Comparison of ENCODE assay signal across 8 mouse cellular contexts in the genomic region with DNA sequence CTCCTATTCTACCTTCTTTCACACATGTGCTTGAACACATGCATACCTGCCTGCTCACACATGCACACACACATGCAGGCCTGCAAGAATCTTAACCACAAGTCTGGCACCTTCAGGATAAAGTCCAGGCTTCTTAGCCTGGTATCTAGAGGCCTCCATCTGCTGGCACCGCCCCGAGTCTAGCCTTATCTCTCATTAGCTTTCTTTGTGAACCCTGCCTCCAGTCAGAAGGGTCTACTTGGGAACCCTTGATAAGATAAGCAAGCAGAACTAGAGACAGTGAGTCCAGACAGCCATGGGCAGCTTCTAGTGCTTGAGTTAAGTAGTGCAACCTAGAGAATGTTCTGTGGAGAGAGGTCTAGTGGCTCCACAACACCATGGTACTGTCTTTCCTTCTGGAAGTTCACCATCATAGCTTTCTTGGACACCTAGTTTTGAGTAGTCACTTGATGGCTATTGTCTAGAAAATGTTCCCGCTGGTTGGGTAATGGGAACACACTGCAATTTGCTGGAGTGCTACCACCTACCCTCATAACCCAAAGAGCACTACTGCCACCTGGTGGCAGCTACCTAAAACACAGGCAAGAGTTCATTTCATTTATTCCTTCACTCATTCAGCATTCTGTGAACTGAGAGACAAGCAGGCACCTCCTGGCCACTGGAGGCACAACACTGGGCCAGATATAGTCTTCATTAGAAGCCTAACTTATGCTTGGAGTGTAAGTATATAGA. TPM values are rescaled to one million over a fixed set of nuclear protein-coding genes. Genes with fewer than 3 reads are reported as not detected.
A peak's percentile ranks its signal among the peaks of the same experiment; 100 is the strongest.
DNase-seq lines count a peak whose midpoint lies in the region; ATAC-seq lines count a peak whose summit lies in the region.

No protein-coding gene starts in this region.

- ATAC-seq in cerebellum, adult (ENCODE audit: insufficient number of reproducible peaks, low FRiP score, low TSS enrichment), result peak; percentile 51
- peak; percentile 74 for ATAC-seq in inflammation-experienced regulatory T-cells, adult 6 months

- intact Hi-C loops in left cerebral cortex, postnatal 25 days (cut with DNase I), result loop anchor here (1.0 to 2.0 kb wide), 3 partner anchors 34 to 260 kb away; partner anchors contain the start of gene Hipk2

- DNase-seq in urinary bladder, adult 18-20 months (ENCODE audit: low spot score in 2 of 2), result peak; percentile 24 to 47
- no peak for DNase-seq in urinary bladder, postnatal 10 days (ENCODE audit: low spot score)
- DNase-seq in gastrocnemius, adult 18-20 months (ENCODE audit: low spot score), result peak; percentile 62
- DNase-seq in left cerebral cortex, postnatal 25 days (ENCODE audit: low spot score in 2 of 2), result peak; percentile 26 to 61
- peak; percentile 81 for DNase-seq in mesoderm, embryonic 11.5 days (ENCODE audit: low read depth, low spot score)
- peak; percentile 38 for DNase-seq in testis, postnatal 14 days (ENCODE audit: low spot score)

RNA-seq across cellular contexts. Expression of gene Hipk2, which starts 35.0 kb away (rescaled TPM):
- 10 to 100 TPM; 74.6 to 99.1 TPM for total RNA-seq in gastrocnemius, adult 18-20 months (2021)
- polyA plus RNA-seq in inflammation-experienced regulatory T-cells, adult 6 months (2017; shearing (Covaris generic)), result 10 to 100 TPM; 10.2 to 17.9 (median 17.6) TPM
- total RNA-seq in left cerebral cortex, postnatal 25 days (2021), result 10 to 100 TPM; 48.8 to 59.7 TPM

RNA-seq across cellular contexts. Expression of gene Tbxas1, which starts 35.8 kb away (rescaled TPM):
- under 1 TPM; 0.48 to 0.69 TPM for total RNA-seq in gastrocnemius, adult 18-20 months (2021)
- polyA plus RNA-seq in inflammation-experienced regulatory T-cells, adult 6 months (2017; shearing (Covaris generic)), result under 1 TPM; 0.21 to 0.37 (median 0.25) TPM
- 1 to 10 TPM; 3.0 to 3.3 TPM for total RNA-seq in left cerebral cortex, postnatal 25 days (2021)
